Mouse (Mus musculus) olfactory bulb, adult 2 months (tissue): ENCODE results near the gene Nxpe4.

ENCODE experiments used
- CTCF ChIP-seq: fragments of 200-500 bp; IDR thresholded peaks from 2 replicates; pipeline ENCODE4 v1.5.1; 2012; ENCODE audit warnings: low read depth, mild to moderate bottlenecking, low read length, moderate library complexity; ENCODE audit not compliant: insufficient read depth
- POLR2A ChIP-seq: fragments of 200-500 bp; IDR thresholded peaks from 2 replicates; pipeline ENCODE4 v1.6.1; 2012; ENCODE audit warnings: mild to moderate bottlenecking, low read depth, low read length, moderate library complexity; ENCODE audit not compliant: insufficient read depth

- TF ChIP-seq CTCF (no peak), POLR2A (no peak)
Observed at GRCm38 (mm10) chr9:48423256-48423655, 261.4 kb downstream of the Nxpe4 start.
